Mouse (Mus musculus) liver, adult 2 months (tissue): Measurements from ENCODE around the gene Pdia4.

Experiments
- CTCF ChIP-seq: fragments of 200-500 bp; IDR thresholded peaks from 2 replicates; pipeline ENCODE4 v1.5.1; 2011; ENCODE audit warnings: low read depth, low read length, control low read depth
- POLR2A ChIP-seq: fragments of 200-500 bp; IDR thresholded peaks from 2 replicates; pipeline ENCODE4 v1.6.1; 2011; ENCODE audit warnings: low read length, control low read depth; ENCODE audit not compliant: insufficient read depth; ENCODE audit errors: extremely low read depth

DNA sequence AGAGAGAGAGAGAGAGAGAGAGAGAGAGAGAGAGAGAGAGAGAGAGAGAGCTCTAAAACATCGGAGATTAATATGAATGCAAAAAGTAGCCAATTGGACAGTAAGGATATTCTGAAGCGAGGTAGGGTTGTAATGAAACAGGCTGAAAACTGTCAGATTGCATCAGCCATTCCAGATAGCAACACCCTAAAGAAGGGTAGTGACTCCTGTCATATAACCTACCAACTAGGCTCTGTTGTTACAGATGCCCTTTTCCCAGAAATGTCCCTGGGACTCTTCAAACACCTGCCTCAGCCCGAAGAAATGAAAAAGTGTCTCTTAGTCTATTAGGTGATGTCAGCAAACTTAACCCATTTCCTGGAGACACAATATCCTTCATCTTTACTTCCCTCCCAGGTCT is 24.4 kb downstream of the Pdia4 start:
- TF ChIP-seq CTCF (no peak), POLR2A (no peak)
